12 mouse cellular contexts compared by ENCODE assay signal in genomic region chrX:57324891-57325290, GRCm38 (mm10). TPM values are rescaled to one million over a fixed set of nuclear protein-coding genes. Genes with fewer than 3 reads are reported as not detected.
A peak's percentile ranks its signal among the peaks of the same experiment; 100 is the strongest.
DNase-seq lines count a peak whose midpoint lies in the region; ATAC-seq lines count a peak whose summit lies in the region.
"Had no signal": no experiment of that assay in that cellular context is flagged by ENCODE, and none has a peak within 500 bp of the region (broad histone marks: within the 10 kb centered on the region; RNA-seq: fewer than 3 reads in every experiment).

No protein-coding gene starts in this region.

- H3K4me1 ChIP-seq in kidney, embryonic 16.5 days (ENCODE audit: insufficient read depth, low read length) = no peaks in the 10 kb centered on the region
- 0 out of 2 replicates have a peak, but pooled peaks cover 5% of the 10 kb centered on the region for H3K4me1 ChIP-seq in heart, embryonic 12.5 days (replicated peaks)
- H3K4me1 ChIP-seq in lung, embryonic 16.5 days (replicated peaks; ENCODE audit: control insufficient read depth, insufficient read depth, low read length) = no peaks in the 10 kb centered on the region
- H3K4me1 ChIP-seq: forebrain, embryonic 13.5 days; hindbrain, embryonic 13.5 days; lung, embryonic 15.5 days had no signal

- H3K9me3 ChIP-seq in kidney, embryonic 16.5 days (ENCODE audit: low read length) = no peaks in the 10 kb centered on the region
- H3K9me3 ChIP-seq in heart, embryonic 12.5 days (replicated peaks) = no peaks in the 10 kb centered on the region
- H3K9me3 ChIP-seq in lung, embryonic 16.5 days (ENCODE audit: control insufficient read depth, low read length) = no peaks in the 10 kb centered on the region
- H3K9me3 ChIP-seq: forebrain, embryonic 13.5 days; hindbrain, embryonic 13.5 days; lung, embryonic 15.5 days had no signal

- no peak for ATAC-seq in kidney, embryonic 16.5 days (ENCODE audit: low FRiP score, low TSS enrichment)
- no peak for ATAC-seq in heart, embryonic 12.5 days (ENCODE audit: insufficient number of reproducible peaks, low FRiP score)
- no peak for ATAC-seq in lung, embryonic 16.5 days (ENCODE audit: low read depth)
- ATAC-seq: forebrain, embryonic 13.5 days had no signal

- 78% methylated on average over 6 of the region's 6 CpGs for WGBS in kidney, embryonic 16.5 days
- 52% methylated on average over 6 of the region's 6 CpGs for WGBS in heart, embryonic 12.5 days
- 69% methylated on average over 6 of the region's 6 CpGs for WGBS in lung, embryonic 16.5 days

- DNase-seq in kidney, postnatal 10 days = peak; percentile 5
- DNase-seq in adrenal gland, postnatal 14 days = peak; percentile 62
- no peak for DNase-seq in spleen, postnatal 14 days (ENCODE audit: low spot score in 2 of 2)
- DNase-seq in right cerebral cortex, postnatal 10 days (ENCODE audit: low spot score in 2 of 2) = no peak
- no peak for DNase-seq in cerebellum, adult 8-10 months

- H3K27me3 ChIP-seq in kidney, embryonic 16.5 days (ENCODE audit: insufficient read depth, low read length) = no peaks in the 10 kb centered on the region; the same call in 1 of the 2 replicates
- H3K27me3 ChIP-seq in heart, embryonic 12.5 days (replicated peaks) = no peaks in the 10 kb centered on the region
- no peaks in the 10 kb centered on the region for H3K27me3 ChIP-seq in lung, embryonic 16.5 days (ENCODE audit: control insufficient read depth, insufficient read depth, low read depth, low read length)
- H3K27me3 ChIP-seq: forebrain, embryonic 13.5 days; hindbrain, embryonic 13.5 days; lung, embryonic 15.5 days had no signal

- no peaks in the 10 kb centered on the region for H3K36me3 ChIP-seq in kidney, embryonic 16.5 days (ENCODE audit: insufficient read depth, low read length)
- H3K36me3 ChIP-seq in heart, embryonic 12.5 days = no peaks in the 10 kb centered on the region
- no peaks in the 10 kb centered on the region for H3K36me3 ChIP-seq in lung, embryonic 16.5 days (ENCODE audit: control insufficient read depth, insufficient read depth, low read length)
- H3K36me3 ChIP-seq: hindbrain, embryonic 13.5 days; lung, embryonic 15.5 days had no signal

- no peak overlapping the region for H3K4me2 ChIP-seq in kidney, embryonic 16.5 days (replicated peaks; ENCODE audit: low read depth, low read length)
- H3K4me2 ChIP-seq in heart, embryonic 12.5 days = peak overlapping the region; percentile 43
- 0 out of 2 replicates have a peak overlapping the region, but pooled peaks have one; percentile 3 for H3K4me2 ChIP-seq in lung, embryonic 16.5 days (ENCODE audit: low read depth, low read length)

- no peak overlapping the region for H3K4me3 ChIP-seq in kidney, embryonic 16.5 days (ENCODE audit: low read length)
- H3K4me3 ChIP-seq in heart, embryonic 12.5 days = no peak overlapping the region
- H3K4me3 ChIP-seq in lung, embryonic 16.5 days (ENCODE audit: low read length) = no peak overlapping the region

- H3K27ac ChIP-seq in kidney, embryonic 16.5 days (ENCODE audit: low read length) = no peak overlapping the region
- H3K27ac ChIP-seq in heart, embryonic 12.5 days (ENCODE audit: poor library complexity, severe bottlenecking) = peak overlapping the region; percentile 68; the same call in 1 of the 2 replicates
- H3K27ac ChIP-seq in lung, embryonic 16.5 days (ENCODE audit: low read length) = no peak overlapping the region; the same call in 1 of the 2 replicates
- H3K27ac ChIP-seq: forebrain, embryonic 13.5 days; hindbrain, embryonic 13.5 days; lung, embryonic 15.5 days; stomach, postnatal 0 days had no signal

- H3K9ac ChIP-seq in kidney, embryonic 16.5 days (replicated peaks; ENCODE audit: low read length) = no peak overlapping the region
- H3K9ac ChIP-seq in heart, embryonic 12.5 days = no peak overlapping the region
- H3K9ac ChIP-seq in lung, embryonic 16.5 days (ENCODE audit: low read length) = no peak overlapping the region
- H3K9ac ChIP-seq: forebrain, embryonic 13.5 days had no signal

RNA-seq across cellular contexts. Expression of gene Arhgef6, which starts 13.6 kb away (rescaled TPM):
- polyA plus RNA-seq in kidney, embryonic 16.5 days (2015; fragmentation: Nextera tagmentation; extraction: Ambion mirVana) = 3.9 and 4.1 TPM in 2 replicates
- 34.4 and 34.7 TPM in 2 replicates for total RNA-seq in adrenal gland, postnatal 14 days (2021)
- 33.6 and 36.1 TPM in 2 replicates for polyA plus RNA-seq in heart, embryonic 12.5 days (2016; fragmentation: Nextera tagmentation; extraction: Ambion mirVana)
- polyA plus RNA-seq in lung, embryonic 16.5 days (2015; fragmentation: Nextera tagmentation; extraction: Ambion mirVana) = 22.9 and 26.4 TPM in 2 replicates

Comparison
In these comparisons a context has a peak if more than half of its experiments do, and no peak if none do; other contexts are left out.
1. DNase-seq: peak in kidney, postnatal 10 days (single experiment) and adrenal gland, postnatal 14 days (single experiment); none in spleen, postnatal 14 days (0 of 2), right cerebral cortex, postnatal 10 days (0 of 2) and cerebellum, adult 8-10 months (single experiment).